Mouse (Mus musculus) neural tube, embryonic 13.5 days (tissue): Measurements from ENCODE around the gene Tuba4a. TPM values are rescaled to one million over a fixed set of nuclear protein-coding genes. Genes with fewer than 3 reads are reported as not detected.

ENCODE experiments used
- ATAC-seq: fragments of 200-750 bp; cut with Nextera tagmentation; 2 replicates; pipeline ENCODE4 v1.8.0; 2017; ENCODE audit warnings: low read depth, mild to moderate bottlenecking, moderate TSS enrichment, moderate library complexity
- H3K27ac ChIP-seq: fragments of 300-500 bp; sonication (generic); replicated peaks from 2 replicates; pipeline ENCODE4 v1.5.1; 2015; ENCODE audit warnings: moderate library complexity, mild to moderate bottlenecking, inconsistent platforms
- H3K27me3 ChIP-seq: fragments of 300-500 bp; sonication (generic); 2 replicates; pipeline ENCODE4 v1.6.1; 2015; ENCODE audit warnings: mild to moderate bottlenecking, inconsistent platforms
- H3K36me3 ChIP-seq: fragments of 300-500 bp; sonication (generic); 2 replicates; pipeline ENCODE4 v1.6.1; 2015; ENCODE audit warnings: mild to moderate bottlenecking, inconsistent platforms
- H3K4me1 ChIP-seq: fragments of 300-500 bp; sonication (generic); replicated peaks from 2 replicates; pipeline ENCODE4 v1.6.1; 2015; ENCODE audit warnings: inconsistent platforms
- H3K4me2 ChIP-seq: fragments of 300-500 bp; sonication (generic); 2 replicates; pipeline ENCODE4 v1.6.1; 2015; ENCODE audit warnings: inconsistent platforms, mild to moderate bottlenecking, moderate library complexity
- H3K4me3 ChIP-seq: fragments of 300-500 bp; sonication (generic); 2 replicates; pipeline ENCODE4 v1.5.1; 2015; ENCODE audit warnings: mild to moderate bottlenecking, inconsistent platforms
- H3K9ac ChIP-seq: fragments of 300-500 bp; sonication (generic); 2 replicates; pipeline ENCODE4 v1.6.1; 2015; ENCODE audit warnings: moderate library complexity, mild to moderate bottlenecking, inconsistent platforms
- H3K9me3 ChIP-seq: fragments of 300-500 bp; sonication (generic); 2 replicates; pipeline ENCODE4 v1.6.1; 2016; ENCODE audit warnings: inconsistent platforms
- WGBS: fragments of 180-500 bp; shearing (Covaris S2); methylation state at CpG from one replicate; pipeline ENCODE4 v1.1.7; 2015; 5-methylcytosine and 5-hydroxymethylcytosine counted together
- microRNA-seq: library from miRNA; unstranded; fragments of <30 nt; microRNA quantifications from one replicate; pipeline ENCODE4, GENCODE M21; 2016
- polyA plus RNA-seq: library from polyadenylated mRNA; unstranded; fragments of >200 nt; fragmentation: Nextera tagmentation; extraction: Ambion mirVana; gene quantifications from 2 replicates; pipeline ENCODE4 v1.2.1, GENCODE M21; 2015

The Tuba4a gene
- polyA plus RNA-seq, 1 experiment from 2014 or later = 10.6 TPM

GRCm38 (mm10) chr1:75168472-75169464 lies 50.9 kb downstream of the Tuba4a start, which contains the start of gene Zfand2b:
TSS of gene Zfand2b (plus strand) at chr1:75168646.
- Histone ChIP-seq H3K4me3 (peak within 1 kb of the TSS; percentile 71), H3K4me1 (peaks cover 15% of the 10 kb centered on the region), H3K9me3 (no peaks in the 10 kb centered on the region), H3K27me3 (no peaks in the 10 kb centered on the region), H3K4me2 (peak within 1 kb of the TSS; percentile 71), H3K27ac (peak within 1 kb of the TSS; percentile 92), H3K9ac (peak within 1 kb of the TSS; percentile 73), H3K36me3 (peaks cover 40% of the 10 kb centered on the region)
- peak; percentile 98 for ATAC-seq
- under 1% methylated on average over 58 of the region's 59 CpGs for WGBS

GRCm38 (mm10) chr1:75168093-75168471 lies 51.6 kb downstream of the Tuba4a start:
- H3K9me3 ChIP-seq = no peaks in the 10 kb centered on the region
- peak overlapping the region; percentile 73 for H3K9ac ChIP-seq
- H3K27ac ChIP-seq = peak overlapping the region; percentile 92
- 11% methylated on average over 7 of the region's 7 CpGs for WGBS
- peak overlapping the region; percentile 71 for H3K4me3 ChIP-seq
- H3K4me2 ChIP-seq = peak overlapping the region; percentile 71
- peak; percentile 21 for ATAC-seq
- H3K36me3 ChIP-seq = peaks cover 33% of the 10 kb centered on the region
- no peaks in the 10 kb centered on the region for H3K27me3 ChIP-seq
- H3K4me1 ChIP-seq = peaks cover 15% of the 10 kb centered on the region

Small RNA genes lying within 50 kb of the gene (microRNA-seq; reads per million reads assigned to microRNA genes)
- gene Gm27943 = not detected

Other genes starting within 250 kb of the Tuba4a start
- gene Nhej1, start 94.7 kb downstream of the Tuba4a start, polyA plus RNA-seq = 8.5 and 8.9 TPM in 2 replicates
- not detected in 2 replicates for gene Slc23a3, start 86.0 kb downstream of the Tuba4a start, polyA plus RNA-seq
- gene Cnppd1, start 77.2 kb downstream of the Tuba4a start, polyA plus RNA-seq = 60.2 and 64.6 TPM in 2 replicates
- 104 and 115 TPM in 2 replicates for gene Retreg2, start 77.1 kb downstream of the Tuba4a start, polyA plus RNA-seq
- 38.8 and 45.9 TPM in 2 replicates for gene Zfand2b, start 51.2 kb downstream of the Tuba4a start, polyA plus RNA-seq
- gene Abcb6, start 39.5 kb downstream of the Tuba4a start, polyA plus RNA-seq = 40.3 and 47.8 TPM in 2 replicates
- gene Ankzf1, start 27.7 kb downstream of the Tuba4a start, polyA plus RNA-seq = 22.2 and 24.4 TPM in 2 replicates
- gene Atg9a, start 27.7 kb downstream of the Tuba4a start, polyA plus RNA-seq = 49.4 and 50.8 TPM in 2 replicates
- gene Glb1l, start 9.1 kb downstream of the Tuba4a start, polyA plus RNA-seq = 16.6 and 19.7 TPM in 2 replicates
- 128 and 138 TPM in 2 replicates for gene Stk16, start 9.0 kb downstream of the Tuba4a start, polyA plus RNA-seq
- not detected in 2 replicates for gene A630095N17Rik, start 12.2 kb upstream of the Tuba4a start, polyA plus RNA-seq
- 68.2 and 73.0 TPM in 2 replicates for gene Dnajb2, start 16.5 kb upstream of the Tuba4a start, polyA plus RNA-seq
- 15.8 and 19.2 TPM in 2 replicates for gene Ptprn, start 44.6 kb upstream of the Tuba4a start, polyA plus RNA-seq
- 116 and 131 TPM in 2 replicates for gene Resp18, start 58.5 kb upstream of the Tuba4a start, polyA plus RNA-seq
- gene Dnpep, start 98.1 kb upstream of the Tuba4a start, polyA plus RNA-seq = 187 and 190 TPM in 2 replicates
- gene Des, start 140.5 kb upstream of the Tuba4a start, polyA plus RNA-seq = 3.3 and 7.7 TPM in 2 replicates
- gene Speg, start 155.4 kb upstream of the Tuba4a start, polyA plus RNA-seq = 17.8 and 21.4 TPM in 2 replicates
- gene Gmppa, start 216.1 kb upstream of the Tuba4a start, polyA plus RNA-seq = 74.4 and 75.9 TPM in 2 replicates
- 28.7 and 28.8 TPM in 2 replicates for gene Asic4, start 230.6 kb upstream of the Tuba4a start, polyA plus RNA-seq